Mouse (Mus musculus) C2C12 (cell line): ENCODE data around the gene Lhx8.

ENCODE experiments used
- CEBPB ChIP-seq: IDR thresholded peaks from one replicate; pipeline ENCODE4 v1.6.1; 2011; ENCODE audit warnings: low read depth, mild to moderate bottlenecking, control low read depth, moderate library complexity
- CTCF ChIP-seq: IDR thresholded peaks from one replicate; pipeline ENCODE4 v1.5.1; 2011; ENCODE audit not compliant: control insufficient read depth, insufficient read depth, insufficient read length
- FOSL1 ChIP-seq: IDR thresholded peaks from one replicate; pipeline ENCODE4 v1.8.0; 2011; ENCODE audit warnings: mild to moderate bottlenecking, low read length; ENCODE audit not compliant: poor library complexity, insufficient read depth, severe bottlenecking
- MAX ChIP-seq: IDR thresholded peaks from one replicate; pipeline ENCODE4 v1.6.1; 2011; ENCODE audit warnings: mild to moderate bottlenecking, control low read depth
- MYOD1 ChIP-seq: IDR thresholded peaks from one replicate; pipeline ENCODE4 v1.6.1; 2011; ENCODE audit warnings: low read depth; ENCODE audit not compliant: control insufficient read depth, insufficient read length
- MYOG ChIP-seq: IDR thresholded peaks from one replicate; pipeline ENCODE4 v1.6.1; 2011; ENCODE audit not compliant: control insufficient read depth, insufficient read length; ENCODE audit errors: extremely low read depth

DNA sequence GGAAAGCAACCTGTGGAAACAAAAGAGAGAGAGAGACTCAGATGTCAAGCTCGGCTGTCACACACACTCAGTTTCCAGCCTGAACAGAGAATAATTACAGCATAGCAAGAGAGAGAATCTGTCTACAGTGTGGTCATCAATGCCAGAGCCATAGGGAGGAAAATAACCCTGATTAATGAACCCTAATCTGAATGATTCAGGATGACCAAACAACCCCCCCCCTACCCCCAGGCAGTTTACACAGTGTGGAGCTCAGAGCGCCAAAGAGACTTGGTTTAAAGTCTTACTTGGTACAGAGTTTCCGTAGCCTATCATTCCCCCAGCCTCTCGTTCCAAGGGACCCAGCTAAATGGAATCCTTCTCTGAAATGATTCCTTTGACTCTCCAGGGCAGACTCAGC, 45.1 kb downstream of the Lhx8 start:
- no peak for TF ChIP-seq MAX
- no peak for TF ChIP-seq MYOG
- TF ChIP-seq CEBPB = no peak
- no peak for TF ChIP-seq CTCF
- TF ChIP-seq MYOD1 = no peak
- no peak for TF ChIP-seq FOSL1
